Mouse (Mus musculus): Measurements from ENCODE around the gene Bpifc.

- no peak for TF ChIP-seq POLR2AphosphoS2 (IDR thresholded peaks at IDR 0.05; ENCODE audit: insufficient read length, low read depth)
- no peak for TF ChIP-seq POLR2A (IDR thresholded peaks at IDR 0.05; ENCODE audit: insufficient read length, low read depth)
- TF ChIP-seq E2F4 (IDR thresholded peaks at IDR 0.05; ENCODE audit: insufficient read depth) = no peak
- TF ChIP-seq TCF12 (IDR thresholded peaks at IDR 0.05; ENCODE audit: insufficient read depth, poor library complexity, severe bottlenecking) = no peak
- no peak for TF ChIP-seq SRF (IDR thresholded peaks at IDR 0.05; ENCODE audit: control insufficient read depth, insufficient read length, low read depth)
- TF ChIP-seq MYOD1 (IDR thresholded peaks at IDR 0.05; ENCODE audit: control insufficient read depth in 1 of 3, insufficient read length in 2 of 3, low read depth in 2 of 3) = no peak
- no peak for TF ChIP-seq MYOG (IDR thresholded peaks at IDR 0.05; ENCODE audit: control insufficient read depth in 1 of 3, insufficient read depth in 1 of 3, insufficient read length in 2 of 3, low read depth in 2 of 3)
Observed at GRCm38 (mm10) chr10:86043651-86044050, 32.0 kb upstream of the Bpifc start.
